Mouse (Mus musculus) lung, postnatal 0 days (tissue): ENCODE measurements around the gene Tubg2. TPM values are rescaled to one million over a fixed set of nuclear protein-coding genes. Genes with fewer than 3 reads are reported as not detected.

Source experiments
- ATAC-seq: fragments of 200-750 bp; cut with Nextera tagmentation; 2 replicates; pipeline ENCODE4 v1.8.0; 2017; ENCODE audit warnings: moderate library complexity
- DNase-seq: peaks from one replicate; pipeline ENCODE4 v3.0.0-alpha.2; 2016; ENCODE audit warnings: low spot score
- H3K27ac ChIP-seq: fragments of 300-500 bp; sonication (generic); 2 replicates; pipeline ENCODE4 v1.5.1; 2014; ENCODE audit warnings: antibody characterized with exemption, mild to moderate bottlenecking, low read length, mixed read lengths
- H3K27me3 ChIP-seq: fragments of 300-500 bp; sonication (generic); replicated peaks from 2 replicates; pipeline ENCODE4 v1.6.1; 2014; ENCODE audit warnings: low read length, mixed read lengths; ENCODE audit not compliant: insufficient read depth
- H3K36me3 ChIP-seq: fragments of 300-500 bp; sonication (generic); 2 replicates; pipeline ENCODE4 v1.6.1; 2014; ENCODE audit warnings: low read length, mixed read lengths; ENCODE audit not compliant: insufficient read depth
- H3K4me1 ChIP-seq: fragments of 300-500 bp; sonication (generic); 2 replicates; pipeline ENCODE4 v1.6.1; 2014; ENCODE audit warnings: antibody characterized with exemption, low read depth, low read length, mixed read lengths; ENCODE audit not compliant: insufficient read depth
- H3K4me2 ChIP-seq: fragments of 300-500 bp; sonication (generic); replicated peaks from 2 replicates; pipeline ENCODE4 v1.6.1; 2014; ENCODE audit warnings: low read depth, mild to moderate bottlenecking, low read length, moderate library complexity, mixed read lengths
- H3K4me3 ChIP-seq: fragments of 300-500 bp; sonication (generic); 2 replicates; pipeline ENCODE4 v1.5.1; 2014; ENCODE audit warnings: low read depth, low read length
- H3K9ac ChIP-seq: fragments of 300-500 bp; sonication (generic); replicated peaks from 2 replicates; pipeline ENCODE4 v1.6.1; 2014; ENCODE audit warnings: low read depth, mild to moderate bottlenecking
- H3K9me3 ChIP-seq: fragments of 300-500 bp; sonication (generic); 2 replicates; pipeline ENCODE4 v1.6.1; 2016; ENCODE audit warnings: low read length, mixed read lengths
- CTCF ChIP-seq: IDR thresholded peaks from 2 replicates; pipeline ENCODE4 v1.5.1; 2016; ENCODE audit warnings: antibody characterized with exemption, mild to moderate bottlenecking
- EP300 ChIP-seq: IDR thresholded peaks from 2 replicates; pipeline ENCODE4 v1.6.1; 2016; ENCODE audit warnings: antibody characterized with exemption, mild to moderate bottlenecking, control low read depth
- WGBS: fragments of 180-500 bp; shearing (Covaris S2); extraction: QIAGEN DNeasy Blood & Tissue Kit; methylation state at CpG from one replicate; pipeline ENCODE4 v1.1.7; 2014; 5-methylcytosine and 5-hydroxymethylcytosine counted together
- polyA plus RNA-seq: library from polyadenylated mRNA; unstranded; fragments of >200 nt; fragmentation: Nextera tagmentation; extraction: Ambion mirVana; gene quantifications from 2 replicates; pipeline ENCODE4 v1.2.1, GENCODE M21; 2015

Tubg2 gene
- polyA plus RNA-seq, 1 experiment from 2014 or later = 2.3 TPM

DNA sequence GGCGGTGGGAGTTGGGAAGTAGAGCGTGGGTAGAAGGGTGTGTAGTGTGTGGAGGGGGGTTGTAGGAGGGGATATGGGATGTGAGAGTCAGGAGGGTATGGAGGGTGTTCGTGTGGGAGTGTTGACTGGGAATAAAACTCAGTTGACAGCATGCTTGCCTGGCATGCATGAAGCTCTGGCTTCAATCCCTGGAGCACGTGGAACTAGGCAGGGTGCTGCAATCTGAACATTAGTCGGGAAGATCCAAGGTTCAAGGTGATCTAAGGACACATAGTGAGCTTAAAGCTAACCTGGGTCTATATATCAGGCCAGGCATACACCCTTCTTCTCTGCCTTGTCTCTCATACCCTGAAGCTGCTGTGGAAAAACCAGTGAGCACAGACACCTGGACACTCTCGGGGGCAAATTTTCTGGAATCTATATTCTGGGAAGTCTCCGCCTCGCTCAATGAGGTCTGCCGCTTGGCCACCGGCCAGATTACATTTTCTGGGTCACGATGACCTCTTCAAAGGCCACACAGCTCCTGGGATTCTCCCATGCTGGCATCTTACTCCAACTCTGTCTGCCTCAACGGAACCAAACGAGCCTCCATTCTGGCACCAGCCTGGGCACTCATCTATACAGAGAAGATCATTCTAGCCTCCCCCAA, 21.4 kb upstream of the Tubg2 start:
- H3K4me2 ChIP-seq = no peak overlapping the region
- DNase-seq (no peak), ATAC-seq (no peak)
- no peaks in the 10 kb centered on the region for H3K27me3 ChIP-seq
- H3K4me1 ChIP-seq = no peaks in the 10 kb centered on the region
- H3K36me3 ChIP-seq = no peaks in the 10 kb centered on the region
- 72% methylated on average over 13 of the region's 13 CpGs for WGBS
- no peak overlapping the region for H3K4me3 ChIP-seq
- no peak overlapping the region for H3K27ac ChIP-seq
- TF ChIP-seq CTCF (no peak), EP300 (no peak)
- H3K9me3 ChIP-seq = no peaks in the 10 kb centered on the region
- no peak overlapping the region for H3K9ac ChIP-seq

DNA sequence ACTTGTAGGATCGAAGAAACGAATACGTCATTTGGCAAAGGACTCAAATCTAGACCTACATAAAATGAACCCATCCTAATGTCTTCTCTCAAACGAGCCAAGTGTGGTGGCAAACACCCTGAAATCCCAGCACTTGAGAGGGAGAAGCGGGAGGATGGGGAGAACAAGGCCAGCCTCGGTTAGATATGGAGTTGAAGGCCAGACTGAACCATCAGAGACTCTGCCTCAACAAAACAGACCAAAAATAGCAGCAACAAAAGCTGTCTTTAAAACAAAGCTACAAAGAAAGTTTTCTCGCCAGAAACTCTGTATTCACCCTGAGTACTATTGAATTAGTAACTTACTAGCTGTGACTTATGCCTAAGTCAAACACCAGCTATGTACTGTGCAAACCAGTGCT, 18.7 kb upstream of the Tubg2 start:
- Histone ChIP-seq H3K4me3 (no peak overlapping the region), H3K9ac (no peak overlapping the region), H3K4me1 (no peaks in the 10 kb centered on the region), H3K4me2 (no peak overlapping the region), H3K9me3 (no peaks in the 10 kb centered on the region), H3K27me3 (no peaks in the 10 kb centered on the region), H3K36me3 (no peaks in the 10 kb centered on the region), H3K27ac (no peak overlapping the region)
- no peak for TF ChIP-seq EP300
- no peak for TF ChIP-seq CTCF
- WGBS = 52% methylated on average over 7 of the region's 7 CpGs
- ATAC-seq (no peak), DNase-seq (no peak)

DNA sequence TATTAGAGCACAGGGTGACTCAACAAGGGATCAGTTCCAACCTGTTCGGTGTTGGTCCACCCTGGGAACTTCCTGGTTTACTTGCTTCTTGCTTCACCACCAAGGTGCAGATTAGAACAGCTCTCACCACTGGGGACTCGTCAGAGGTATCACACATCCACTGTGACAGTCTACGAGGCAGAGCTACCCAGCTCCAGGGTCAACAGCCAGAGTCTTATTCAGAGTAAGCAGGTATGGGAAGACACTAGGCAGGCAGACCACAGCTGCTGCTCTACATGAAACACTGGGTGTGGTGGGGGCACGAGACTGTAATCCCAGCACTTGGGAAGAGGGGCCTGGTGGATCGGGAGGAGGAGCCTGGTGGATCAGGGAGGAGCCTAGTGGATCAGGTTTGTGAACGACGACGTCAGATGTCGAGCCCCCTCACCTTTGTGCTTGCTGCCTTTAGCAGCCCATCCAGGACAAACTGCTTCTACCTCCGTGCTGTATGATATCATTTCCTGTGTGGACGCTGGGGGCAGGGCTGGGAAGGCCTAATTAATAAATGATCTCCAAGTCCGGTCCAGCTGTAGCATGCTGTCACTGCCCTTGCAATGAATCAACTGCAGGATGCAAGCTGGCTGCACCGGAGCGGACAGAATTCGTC, 17.0 kb upstream of the Tubg2 start:
- H3K4me2 ChIP-seq = no peak overlapping the region
- H3K27me3 ChIP-seq = no peaks in the 10 kb centered on the region
- WGBS = 20% methylated on average over 15 of the region's 15 CpGs
- no peak overlapping the region for H3K9ac ChIP-seq
- no peak overlapping the region for H3K4me3 ChIP-seq
- peak; percentile 65 for DNase-seq
- no peaks in the 10 kb centered on the region for H3K36me3 ChIP-seq
- H3K27ac ChIP-seq = no peak overlapping the region
- TF ChIP-seq CTCF (no peak), EP300 (no peak)
- peak; percentile 61 for ATAC-seq
- no peaks in the 10 kb centered on the region for H3K9me3 ChIP-seq
- H3K4me1 ChIP-seq = peaks cover 1% of the 10 kb centered on the region; the same call in 1 of the 2 replicates

DNA sequence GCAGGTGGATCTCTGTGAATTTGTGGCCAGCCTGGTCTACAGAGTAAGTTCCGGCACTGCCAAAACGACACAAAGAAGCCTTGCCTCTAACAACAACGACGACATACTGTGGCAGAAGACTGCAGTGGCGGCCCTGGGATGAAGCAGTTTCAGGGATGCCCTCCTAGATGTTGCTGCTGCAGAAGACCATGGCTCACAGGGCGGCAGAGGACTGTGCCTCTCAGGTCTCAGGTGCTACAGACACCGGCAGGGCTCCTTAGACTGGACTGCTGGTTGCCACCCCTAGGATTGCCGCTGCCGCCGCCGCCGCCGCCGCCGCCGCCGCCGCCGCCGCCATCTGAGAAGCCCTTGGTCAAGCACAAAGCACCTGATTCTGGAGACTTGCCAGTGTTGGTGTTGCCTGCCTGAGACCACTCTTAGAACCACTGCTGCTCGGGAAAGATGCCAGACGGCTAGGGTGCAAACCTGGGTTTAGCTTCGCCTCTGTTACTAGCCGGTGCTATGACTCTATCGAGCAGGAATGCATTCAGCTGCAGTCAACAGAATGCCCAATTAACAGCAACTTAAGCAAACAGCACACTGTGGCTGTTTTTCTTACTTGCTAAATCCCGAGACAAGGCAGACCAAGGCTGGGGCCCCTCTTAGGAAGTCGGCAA, 15.4 kb upstream of the Tubg2 start:
- DNase-seq = peak; percentile 85
- no peak overlapping the region for H3K9ac ChIP-seq

DNA sequence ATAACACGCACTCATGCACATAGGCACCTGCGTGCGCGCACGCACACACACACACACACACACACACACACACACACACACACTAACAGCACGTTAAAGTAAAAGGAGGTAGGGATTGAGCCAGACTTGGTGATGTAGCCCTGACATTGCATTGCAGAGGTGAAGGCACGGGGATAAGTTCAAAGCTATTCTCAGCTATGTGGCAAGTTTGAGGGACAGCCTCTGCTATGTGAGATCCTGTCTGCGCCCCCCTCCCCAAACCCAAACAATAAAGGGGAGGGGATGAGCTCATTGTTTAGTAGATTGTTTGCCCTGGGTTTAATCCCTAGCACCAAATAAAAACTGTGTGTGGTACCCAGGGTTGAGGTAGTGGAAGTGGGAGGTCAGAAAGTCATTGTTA, 14.6 kb upstream of the Tubg2 start:
- H3K4me3 ChIP-seq = no peak overlapping the region
- WGBS = 80% methylated on average over 8 of the region's 8 CpGs
- no peak for ATAC-seq
- H3K27me3 ChIP-seq = no peaks in the 10 kb centered on the region
- H3K9ac ChIP-seq = no peak overlapping the region
- TF ChIP-seq CTCF (no peak), EP300 (no peak)
- peaks cover 3% of the 10 kb centered on the region; the same call in 1 of the 2 replicates for H3K4me1 ChIP-seq
- DNase-seq = no peak
- 0 out of 2 replicates have a peak overlapping the region, but pooled peaks have one; percentile 26 for H3K27ac ChIP-seq
- no peaks in the 10 kb centered on the region for H3K36me3 ChIP-seq
- H3K4me2 ChIP-seq = no peak overlapping the region
- no peaks in the 10 kb centered on the region for H3K9me3 ChIP-seq

More for the DNA sequence above, 15.4 kb upstream of the Tubg2 start:
- peak overlapping the region; percentile 40 for H3K4me2 ChIP-seq
- peak; percentile 79 for ATAC-seq
- peaks cover 3% of the 10 kb centered on the region; the same call in 1 of the 2 replicates for H3K4me1 ChIP-seq
- H3K4me3 ChIP-seq = peak overlapping the region; percentile 10; the same call in 1 of the 2 replicates
- H3K27me3 ChIP-seq = no peaks in the 10 kb centered on the region
- TF ChIP-seq CTCF (no peak), EP300 (no peak)
- H3K27ac ChIP-seq = peak overlapping the region; percentile 26; the same call in 1 of the 2 replicates
- no peaks in the 10 kb centered on the region for H3K9me3 ChIP-seq
- 33% methylated on average over 14 of the region's 27 CpGs for WGBS
- H3K36me3 ChIP-seq = no peaks in the 10 kb centered on the region

DNA sequence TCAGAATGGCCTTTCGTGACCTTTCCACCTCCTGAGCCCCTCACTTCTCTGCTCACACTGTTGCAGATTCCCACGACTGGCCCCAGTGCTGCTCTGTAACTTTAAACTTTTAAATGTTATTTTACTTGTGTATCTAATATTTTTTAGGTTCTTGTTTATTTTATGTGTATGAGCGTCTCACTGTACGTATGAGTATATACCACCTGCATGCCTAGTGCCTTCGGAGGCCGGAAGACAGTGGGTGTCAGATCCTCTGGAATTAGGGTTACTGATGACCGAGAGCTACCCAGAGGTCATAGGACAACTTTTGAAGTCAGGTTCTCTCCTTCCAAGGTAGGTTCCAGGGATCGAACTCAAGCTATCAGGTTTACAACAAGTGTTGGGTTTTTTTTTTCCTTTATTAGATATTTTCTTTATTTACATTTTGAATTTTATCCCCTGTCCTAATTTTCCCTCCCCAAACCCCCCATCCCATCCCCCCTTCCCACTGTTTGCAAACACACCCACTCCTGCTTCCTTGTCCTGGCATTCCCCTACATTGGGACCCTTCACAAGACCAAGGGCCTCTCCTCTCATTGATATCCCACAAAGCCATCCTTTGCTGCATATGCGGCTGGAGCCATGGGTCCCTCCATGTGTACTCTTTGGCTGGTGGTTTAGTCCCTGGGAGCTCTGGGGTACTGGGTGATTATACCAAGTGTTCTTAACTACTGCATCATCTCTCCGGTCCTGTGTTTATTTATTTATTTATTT, 13.3 kb upstream of the Tubg2 start:
- no peak overlapping the region for H3K4me2 ChIP-seq
- ATAC-seq (no peak), DNase-seq (no peak)
- no peak overlapping the region for H3K27ac ChIP-seq
- peaks cover 3% of the 10 kb centered on the region; the same call in 1 of the 2 replicates for H3K4me1 ChIP-seq
- no peak overlapping the region for H3K9ac ChIP-seq
- H3K4me3 ChIP-seq = no peak overlapping the region
- no peaks in the 10 kb centered on the region for H3K9me3 ChIP-seq
- no peaks in the 10 kb centered on the region for H3K27me3 ChIP-seq
- no peak for TF ChIP-seq EP300
- 87% methylated on average over 10 of the region's 10 CpGs for WGBS
- no peaks in the 10 kb centered on the region for H3K36me3 ChIP-seq
